Comparison of ENCODE assay signal across 8 mouse cellular contexts in genomic region chr13:21222463-21223022, GRCm38 (mm10). TPM values are rescaled to one million over a fixed set of nuclear protein-coding genes. Genes with fewer than 3 reads are reported as not detected.
A peak's percentile ranks its signal among the peaks of the same experiment; 100 is the strongest.
DNase-seq lines count a peak whose midpoint lies in the region; ATAC-seq lines count a peak whose summit lies in the region.

No protein-coding gene starts in this region.

- peak; percentile 80 to 91 for DNase-seq in cerebellum, postnatal 4 days (ENCODE audit: low spot score in 2 of 2)
- peak; percentile 80 for DNase-seq in gastrocnemius, adult 18-20 months (ENCODE audit: low spot score)
- peak; percentile 89 to 91 for DNase-seq in left cerebral cortex, adult 18-20 months (ENCODE audit: low spot score in 2 of 2)
- peak; percentile 77 to 85 for DNase-seq in lung, postnatal 4 days
- DNase-seq in retina, postnatal 7 days (ENCODE audit: low read depth, low spot score): peak; percentile 74
- peak; percentile 75 for DNase-seq in urinary bladder, adult 2 months (ENCODE audit: low spot score)

- peak overlapping the region; percentile 62 for H3K4me3 ChIP-seq in hindbrain, embryonic 16.5 days (ENCODE audit: low read length)

- H3K27ac ChIP-seq in hindbrain, embryonic 16.5 days (ENCODE audit: low read depth, low read length): peak overlapping the region; percentile 86

- WGBS in hindbrain, embryonic 16.5 days: under 1% methylated on average over 20 of the region's 20 CpGs

- H3K9ac ChIP-seq in hindbrain, embryonic 16.5 days (ENCODE audit: low read depth, low read length): peak overlapping the region; percentile 79

- H3K36me3 ChIP-seq in hindbrain, embryonic 16.5 days (ENCODE audit: control insufficient read depth, insufficient read depth, low read length): no peaks in the 10 kb centered on the region

- H3K4me2 ChIP-seq in hindbrain, embryonic 16.5 days (ENCODE audit: low read length): peak overlapping the region; percentile 86

- H3K4me1 ChIP-seq in hindbrain, embryonic 16.5 days (ENCODE audit: control insufficient read depth, insufficient read depth, low read depth, low read length): peaks cover 4% of the 10 kb centered on the region

- peaks cover 3% of the 10 kb centered on the region; the same call in 1 of the 2 replicates for H3K27me3 ChIP-seq in hindbrain, embryonic 16.5 days (replicated peaks; ENCODE audit: control insufficient read depth, insufficient read depth, low read length)

- H3K9me3 ChIP-seq in hindbrain, embryonic 16.5 days (ENCODE audit: control insufficient read depth, low read length): no peaks in the 10 kb centered on the region

- peak; percentile 46 for ATAC-seq in activated CD4-positive, CD25-positive, alpha-beta regulatory T cell, adult 4 months
- peak; percentile 98 for ATAC-seq in hindbrain, embryonic 16.5 days

RNA-seq across cellular contexts. Expression of gene Trim27, which starts 43.3 kb away (rescaled TPM):
- 10 to 100 TPM; 16.2 to 18.4 TPM for polyA plus RNA-seq in activated CD4-positive, CD25-positive, alpha-beta regulatory T cell, adult 4 months (2017; shearing (Covaris generic))
- 10 to 100 TPM; 21.0 to 22.0 TPM for total RNA-seq in gastrocnemius, adult 18-20 months (2021)
- polyA plus RNA-seq in hindbrain, embryonic 16.5 days (2015; fragmentation: Nextera tagmentation; extraction: Ambion mirVana): 70.1 and 75.0 TPM in 2 replicates
- total RNA-seq in left cerebral cortex, adult 18-20 months (2021): 10 to 100 TPM; 38.6 to 38.8 TPM
- 40.5 and 48.2 TPM in 2 replicates for polyA plus RNA-seq in urinary bladder, adult 2 months (2012; rRNA removed)

Comparison
In these comparisons a context has a peak if more than half of its experiments do, and no peak if none do; other contexts are left out.
1. Peak in every context shown above with its lines: DNase-seq, ATAC-seq, H3K4me3 ChIP-seq and H3K27ac ChIP-seq.